Mouse (Mus musculus) heart, embryonic 14.5 days (tissue): ENCODE measurements around the gene Zkscan2. TPM values are rescaled to one million over a fixed set of nuclear protein-coding genes. Genes with fewer than 3 reads are reported as not detected.

ENCODE experiments used
- ATAC-seq: fragments of 200-750 bp; cut with Nextera tagmentation; 2 replicates; pipeline ENCODE4 v1.8.0; 2017; ENCODE audit warnings: low read depth, moderate TSS enrichment; ENCODE audit not compliant: insufficient number of reproducible peaks, insufficient read depth, low FRiP score
- H3K27ac ChIP-seq, 2 experiments: fragments of 200-500 bp in 1 of 2; fragments of 300-500 bp in 1 of 2; sonication (generic) in 1 of 2; replicated peaks in 1 of 2; 2 replicates each; pipeline ENCODE4 v1.5.1; 2012 to 2014; ENCODE audit warnings: low read depth in 2 of 2, low read length in 2 of 2, control low read depth in 1 of 2, mild to moderate bottlenecking in 1 of 2, mixed read lengths in 1 of 2; ENCODE audit not compliant: control insufficient read depth in 1 of 2, insufficient read depth in 1 of 2
- H3K27me3 ChIP-seq: fragments of 300-500 bp; sonication (generic); 2 replicates; pipeline ENCODE4 v1.6.1; 2014; ENCODE audit warnings: mild to moderate bottlenecking, low read length, control low read depth; ENCODE audit not compliant: control insufficient read depth, insufficient read depth
- H3K36me3 ChIP-seq: fragments of 300-500 bp; sonication (generic); 2 replicates; pipeline ENCODE4 v1.6.1; 2014; ENCODE audit warnings: mild to moderate bottlenecking, control low read depth, low read length, mixed read lengths; ENCODE audit not compliant: control insufficient read depth, insufficient read depth
- H3K4me1 ChIP-seq, 2 experiments: fragments of 200-500 bp in 1 of 2; fragments of 300-500 bp in 1 of 2; sonication (generic) in 1 of 2; 2 replicates each; pipeline ENCODE4 v1.6.1; 2012 to 2014; ENCODE audit warnings: low read length in 2 of 2, control low read depth in 1 of 2, mixed read lengths in 1 of 2; ENCODE audit not compliant: control insufficient read depth in 2 of 2, insufficient read depth in 2 of 2
- H3K4me2 ChIP-seq: fragments of 300-500 bp; sonication (generic); 2 replicates; pipeline ENCODE4 v1.6.1; 2014; ENCODE audit warnings: mild to moderate bottlenecking, low read length
- H3K4me3 ChIP-seq, 2 experiments: fragments of 200-500 bp in 1 of 2; fragments of 300-500 bp in 1 of 2; sonication (generic) in 1 of 2; 2 replicates each; pipeline ENCODE4 v1.5.1; 2012 to 2014; ENCODE audit warnings: low read length in 2 of 2, mild to moderate bottlenecking in 2 of 2, control low read depth in 1 of 2, low read depth in 1 of 2, moderate library complexity in 1 of 2; ENCODE audit not compliant: control insufficient read depth in 1 of 2, insufficient read depth in 1 of 2
- H3K9ac ChIP-seq: fragments of 300-500 bp; sonication (generic); 2 replicates; pipeline ENCODE4 v1.6.1; 2014; ENCODE audit warnings: mild to moderate bottlenecking, low read length
- H3K9me3 ChIP-seq: fragments of 300-500 bp; sonication (generic); 2 replicates; pipeline ENCODE4 v1.6.1; 2016; ENCODE audit warnings: low read length, control low read depth; ENCODE audit not compliant: control insufficient read depth
- WGBS: fragments of 180-500 bp; shearing (Covaris S2); extraction: QIAGEN DNeasy Blood & Tissue Kit; methylation state at CpG from one replicate; pipeline ENCODE4 v1.1.7; 2014; 5-methylcytosine and 5-hydroxymethylcytosine counted together
- polyA plus RNA-seq: library from polyadenylated mRNA; unstranded; fragments of >200 nt; fragmentation: Nextera tagmentation; extraction: Ambion mirVana; gene quantifications from 2 replicates; pipeline ENCODE4 v1.2.1, GENCODE M21; 2014

Zkscan2 gene
- polyA plus RNA-seq, 1 experiment from 2014 or later, result 2.8 TPM

- 41% methylated on average over 19 of the region's 19 CpGs for WGBS
- no peak for ATAC-seq
These were observed 589 bp downstream of the Zkscan2 start for GRCm38 (mm10) chr7:123499481-123500238.

DNA sequence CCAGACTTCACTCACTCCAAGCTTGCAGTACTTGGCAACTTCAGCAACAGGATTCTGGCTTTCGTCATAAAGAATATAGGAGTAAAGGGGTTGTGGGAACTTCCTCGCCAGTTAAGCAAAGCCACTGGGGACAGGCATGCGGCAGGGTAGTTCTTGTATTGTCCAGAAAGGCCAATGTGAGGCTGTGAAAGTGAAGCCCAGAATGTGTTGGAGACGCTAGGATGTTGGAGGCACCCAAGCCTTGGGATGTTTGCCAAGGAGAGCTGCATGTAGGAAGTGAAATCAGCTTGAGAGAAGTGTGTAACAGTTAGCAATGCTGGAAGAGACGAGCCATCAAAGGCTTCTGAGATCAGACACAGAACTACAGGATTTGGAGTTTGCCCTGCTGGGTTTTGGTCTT, 12.5 kb downstream of the Zkscan2 start:
- Histone ChIP-seq H3K4me3 (no peak overlapping the region), H3K27ac (no peak overlapping the region), H3K36me3 (no peaks in the 10 kb centered on the region), H3K4me2 (no peak overlapping the region), H3K27me3 (no peaks in the 10 kb centered on the region), H3K9me3 (no peaks in the 10 kb centered on the region), H3K4me1 (peaks cover 0 to 4% of the 10 kb centered on the region in 2 experiments; a peak in 1 of 4 replicates), H3K9ac (no peak overlapping the region)
- no peak for ATAC-seq
- 50% methylated on average over 5 of the region's 5 CpGs for WGBS

More at GRCm38 (mm10) chr7:123499481-123500238, 589 bp downstream of the Zkscan2 start:
- H3K9me3 ChIP-seq, result no peaks in the 10 kb centered on the region
- peak overlapping the region; percentile 50 to 64 for H3K4me3 ChIP-seq
- H3K27me3 ChIP-seq, result no peaks in the 10 kb centered on the region
- no peak overlapping the region for H3K27ac ChIP-seq
- H3K36me3 ChIP-seq, result peaks cover 12% of the 10 kb centered on the region; the same call in 1 of the 2 replicates
- peak overlapping the region; percentile 78 for H3K9ac ChIP-seq
- H3K4me1 ChIP-seq, result peaks cover 4 to 6% of the 10 kb centered on the region in 2 experiments; a peak in 2 of 4 replicates
- H3K4me2 ChIP-seq, result peak overlapping the region; percentile 97

DNA sequence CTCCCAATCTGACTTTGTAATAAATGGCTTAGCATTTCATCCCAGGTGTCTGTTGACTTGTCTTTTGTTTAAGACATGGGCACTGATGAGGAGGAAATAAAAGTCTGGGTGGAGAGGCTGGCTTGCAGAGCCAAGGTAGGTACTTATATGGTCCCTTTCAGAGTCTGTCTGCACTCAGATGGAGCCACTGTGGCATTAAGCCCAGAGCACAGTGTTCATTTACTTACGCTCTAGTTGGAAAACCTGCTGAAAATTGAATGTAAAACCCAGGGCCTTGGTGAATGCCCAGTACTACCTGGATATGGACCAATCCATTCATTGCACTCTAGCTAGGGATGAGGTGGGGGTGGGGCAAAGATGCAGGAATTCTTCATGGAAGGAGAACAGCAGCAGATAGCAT, 32.3 kb downstream of the Zkscan2 start:
- no peak for ATAC-seq
- Histone ChIP-seq H3K27ac (no peak overlapping the region), H3K9ac (no peak overlapping the region), H3K4me3 (no peak overlapping the region), H3K9me3 (peaks cover 6% of the 10 kb centered on the region; the same call in 1 of the 2 replicates), H3K27me3 (no peaks in the 10 kb centered on the region), H3K36me3 (no peaks in the 10 kb centered on the region), H3K4me1 (peaks cover 3 to 6% of the 10 kb centered on the region in 2 experiments; a peak in 1 of 4 replicates), H3K4me2 (no peak overlapping the region)
- 90% methylated on average over 1 of the region's 1 CpGs for WGBS

GRCm38 (mm10) chr7:123465692-123466387, 34.4 kb downstream of the Zkscan2 start:
- 33% methylated on average over 6 of the region's 6 CpGs for WGBS
- ATAC-seq, result no peak

GRCm38 (mm10) chr7:123463569-123463968, 36.7 kb downstream of the Zkscan2 start:
- Histone ChIP-seq H3K4me3 (no peak overlapping the region), H3K9ac (no peak overlapping the region), H3K27me3 (no peaks in the 10 kb centered on the region), H3K9me3 (no peaks in the 10 kb centered on the region), H3K4me2 (no peak overlapping the region), H3K27ac (no peak overlapping the region), H3K4me1 (peaks cover 12 to 19% of the 10 kb centered on the region in 2 experiments), H3K36me3 (no peaks in the 10 kb centered on the region)
- ATAC-seq, result no peak
- 77% methylated on average over 4 of the region's 4 CpGs for WGBS

More at GRCm38 (mm10) chr7:123465692-123466387, 34.4 kb downstream of the Zkscan2 start:
- Histone ChIP-seq H3K36me3 (no peaks in the 10 kb centered on the region), H3K4me1 (peaks cover 12 to 19% of the 10 kb centered on the region in 2 experiments), H3K4me3 (no peak overlapping the region), H3K9ac (no peak overlapping the region), H3K27me3 (no peaks in the 10 kb centered on the region), H3K9me3 (no peaks in the 10 kb centered on the region), H3K27ac (no peak overlapping the region), H3K4me2 (no peak overlapping the region)

GRCm38 (mm10) chr7:123462070-123462501, 38.2 kb downstream of the Zkscan2 start, which contains the start of gene Aqp8:
Aqp8 (plus strand) TSS chr7:123462291.
- WGBS, result 24% methylated on average over 9 of the region's 9 CpGs
- Histone ChIP-seq H3K4me3 (no peak within 1 kb of the TSS), H3K9me3 (no peaks in the 10 kb centered on the region), H3K27ac (no peak within 1 kb of the TSS), H3K27me3 (no peaks in the 10 kb centered on the region), H3K36me3 (no peaks in the 10 kb centered on the region), H3K4me2 (no peak within 1 kb of the TSS), H3K9ac (no peak within 1 kb of the TSS), H3K4me1 (peaks cover 8 to 13% of the 10 kb centered on the region in 2 experiments)
- ATAC-seq, result peak; percentile 71

DNA sequence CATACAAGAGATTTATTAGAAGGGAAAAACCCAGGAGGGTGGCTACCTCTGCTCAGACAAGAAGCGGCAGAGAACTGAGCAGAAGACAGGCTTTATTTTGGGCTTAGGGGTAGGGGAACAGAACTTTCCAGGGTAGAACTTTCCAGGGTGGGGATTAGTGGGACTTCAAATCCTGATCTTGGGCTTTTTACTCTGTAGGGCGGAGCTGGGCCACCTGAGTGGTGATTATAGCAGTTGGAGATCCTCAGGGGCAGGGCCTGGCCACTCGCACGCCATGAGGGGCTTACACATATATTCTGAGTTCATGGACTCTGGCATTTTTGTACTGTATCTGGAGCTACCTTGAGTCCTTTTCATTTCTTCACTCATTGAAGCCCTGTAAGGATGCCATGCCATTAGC, 38.9 kb downstream of the Zkscan2 start:
- H3K9ac ChIP-seq, result no peak overlapping the region
- no peaks in the 10 kb centered on the region for H3K27me3 ChIP-seq
- no peak overlapping the region for H3K4me3 ChIP-seq
- H3K36me3 ChIP-seq, result no peaks in the 10 kb centered on the region
- 90% methylated on average over 4 of the region's 4 CpGs for WGBS
- H3K9me3 ChIP-seq, result no peaks in the 10 kb centered on the region
- no peak for ATAC-seq
- H3K27ac ChIP-seq, result no peak overlapping the region
- H3K4me1 ChIP-seq, result peaks cover 8 to 12% of the 10 kb centered on the region in 2 experiments
- H3K4me2 ChIP-seq, result no peak overlapping the region
